Mouse (Mus musculus) bone marrow, adult 2 months (tissue): ENCODE measurements around the gene Hoxb2.

Source experiments
- CTCF ChIP-seq: fragments of 200-500 bp; IDR thresholded peaks from 2 replicates; pipeline ENCODE4 v1.5.1; 2011; ENCODE audit warnings: low read length, control low read depth; ENCODE audit not compliant: control insufficient read depth, insufficient read depth
- POLR2A ChIP-seq: fragments of 200-500 bp; IDR thresholded peaks from 2 replicates; pipeline ENCODE4 v1.6.1; 2011; ENCODE audit warnings: low read depth, mild to moderate bottlenecking, control low read depth, low read length, borderline replicate concordance; ENCODE audit not compliant: control insufficient read depth

DNA sequence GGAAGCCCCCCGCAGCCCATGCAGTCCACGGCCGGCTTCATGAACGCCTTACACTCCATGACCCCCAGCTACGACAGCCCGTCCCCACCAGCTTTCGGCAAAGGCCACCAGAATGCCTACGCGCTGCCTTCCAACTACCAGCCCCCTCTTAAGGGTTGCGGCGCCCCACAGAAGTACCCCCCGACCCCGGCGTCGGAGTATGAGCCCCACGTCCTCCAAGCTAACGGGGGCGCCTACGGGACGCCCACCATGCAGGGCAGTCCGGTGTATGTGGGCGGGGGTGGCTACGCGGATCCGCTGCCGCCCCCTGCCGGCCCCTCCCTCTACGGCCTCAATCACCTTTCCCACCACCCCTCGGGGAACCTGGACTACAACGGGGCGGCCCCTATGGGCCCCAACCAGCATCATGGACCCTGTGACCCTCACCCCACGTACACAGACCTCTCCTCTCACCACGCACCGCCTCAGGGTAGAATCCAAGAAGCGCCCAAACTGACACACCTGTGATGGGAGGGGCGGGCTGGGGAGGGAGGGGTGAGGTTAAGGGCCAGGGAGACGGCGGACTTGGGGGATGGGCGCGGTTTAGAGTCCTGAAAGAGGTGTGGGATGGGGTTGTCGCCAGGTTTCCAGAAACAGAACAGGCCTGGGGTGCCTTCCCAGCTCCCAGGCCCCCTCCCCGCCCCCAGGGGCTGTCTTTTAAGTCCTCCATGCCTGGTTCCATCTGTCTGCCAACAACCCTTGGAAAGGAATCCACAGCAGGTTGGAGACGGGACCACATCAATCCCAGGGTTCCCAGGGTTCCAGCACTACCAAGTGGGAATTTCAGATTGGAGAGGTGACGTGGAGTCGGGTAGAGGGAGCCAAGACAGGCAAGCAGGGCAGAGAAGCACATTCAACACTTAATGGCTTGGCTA lies 4.2 kb upstream of the Hoxb2 start:
- TF ChIP-seq CTCF: no peak
- no peak for TF ChIP-seq POLR2A
